Comparison of ENCODE assay signal across 18 mouse cellular contexts in genomic region chr2:74147193-74147592, GRCm38 (mm10).
DNase-seq lines count a peak whose midpoint lies in the region; ATAC-seq and TF ChIP-seq lines count a peak whose summit lies in the region.
"Had no signal": no experiment of that assay in that cellular context is flagged by ENCODE, and none has a peak within 500 bp of the region (broad histone marks: within the 10 kb centered on the region; RNA-seq: fewer than 3 reads in every experiment).

No protein-coding gene starts in this region.

- ATAC-seq in frontal cortex, adult (ENCODE audit: low TSS enrichment), result peak; percentile 80
- ATAC-seq: forebrain, embryonic 14.5 days; forebrain, embryonic 16.5 days had no signal

- H3K4me3 ChIP-seq in layer of hippocampus, adult 2 months, result peak overlapping the region; percentile 11; the same call in 1 of the 2 replicates
- H3K4me3 ChIP-seq: embryonic facial prominence, embryonic 10.5 days; embryonic facial prominence, embryonic 12.5 days had no signal

- no peak overlapping the region for H3K27ac ChIP-seq in layer of hippocampus, adult 2 months
- H3K27ac ChIP-seq: embryonic facial prominence, embryonic 10.5 days; embryonic facial prominence, embryonic 12.5 days had no signal

- no peak for DNase-seq in frontal cortex, postnatal 36 days (ENCODE audit: low spot score in 2 of 2)
- DNase-seq in layer of hippocampus, adult 2 months (ENCODE audit: low spot score in 2 of 2), result no peak
- no peak for DNase-seq in layer of hippocampus, adult 11-12 months (ENCODE audit: low spot score)
- peak; percentile 40 for DNase-seq in telencephalon, adult 2 months (ENCODE audit: low read depth, low spot score)
- DNase-seq in urinary bladder, postnatal 36 days (ENCODE audit: low spot score in 2 of 2), result no peak
- DNase-seq: adrenal gland, adult 2 months; adrenal gland, postnatal 10 days; adrenal gland, postnatal 25 days; cerebellum, adult 11-12 months; cerebellum, adult 2 months; cerebellum, adult 9-10 months; cerebellum, postnatal 10 days; cerebellum, postnatal 25 days had no signal

- TF ChIP-seq CTCF in layer of hippocampus, adult 2 months (conservative IDR thresholded peaks at IDR 0.05), result no peak
